Mouse (Mus musculus) B cell, adult 2 months (primary cell): ENCODE data around the gene Zzz3.

Experiments used
- DNase-seq, 2 experiments: peaks; one replicate each; pipeline ENCODE4 v3.0.0; 2022

Zzz3 gene

GRCm38 (mm10) chr3:152498968-152499696 lies 103.9 kb downstream of the Zzz3 start:
- DNase-seq: no peak

GRCm38 (mm10) chr3:152507900-152508299 lies 112.6 kb downstream of the Zzz3 start:
- no peak for DNase-seq

GRCm38 (mm10) chr3:152508419-152508993 lies 113.2 kb downstream of the Zzz3 start:
- no peak for DNase-seq

- no peak for DNase-seq
Measured at GRCm38 (mm10) chr3:152509268-152509667, 114.0 kb downstream of the Zzz3 start.
